Mouse (Mus musculus) adrenal gland, adult (tissue): Measurements from ENCODE around the gene Efhd1.

Experiments
- DNase-seq, 2 experiments: peaks; one replicate each; pipeline ENCODE4 v3.0.0; 2022 to 2023; ENCODE audit warnings: low spot score in 1 of 2; ENCODE audit not compliant: inconsistent age in 2 of 2

The Efhd1 gene

GRCm38 (mm10) chr1:87300360-87301286, 36.5 kb downstream of the Efhd1 start:
- DNase-seq = no peak

- DNase-seq = no peak
These were observed 37.8 kb downstream of the Efhd1 start for GRCm38 (mm10) chr1:87301971-87302370.

GRCm38 (mm10) chr1:87308952-87309351, 44.8 kb downstream of the Efhd1 start:
- no peak for DNase-seq

GRCm38 (mm10) chr1:87309621-87310020, 45.5 kb downstream of the Efhd1 start:
- no peak for DNase-seq

GRCm38 (mm10) chr1:87312681-87313080, 48.5 kb downstream of the Efhd1 start:
- no peak for DNase-seq

GRCm38 (mm10) chr1:87313116-87313515, 49.0 kb downstream of the Efhd1 start:
- no peak for DNase-seq

GRCm38 (mm10) chr1:87313843-87314570, 49.8 kb downstream of the Efhd1 start:
- no peak for DNase-seq

- no peak for DNase-seq
These were observed 51.3 kb downstream of the Efhd1 start for GRCm38 (mm10) chr1:87315431-87315830.

GRCm38 (mm10) chr1:87315894-87316293, 51.7 kb downstream of the Efhd1 start:
- DNase-seq = peak; percentile 68 to 74

- peak; percentile 77 to 92 for DNase-seq
These were observed 52.5 kb downstream of the Efhd1 start for GRCm38 (mm10) chr1:87316672-87317071.

GRCm38 (mm10) chr1:87321071-87321470, 56.9 kb downstream of the Efhd1 start:
- DNase-seq = no peak

- no peak for DNase-seq
These were observed 58.6 kb downstream of the Efhd1 start for GRCm38 (mm10) chr1:87322778-87323177.

GRCm38 (mm10) chr1:87324649-87325048, 60.5 kb downstream of the Efhd1 start:
- DNase-seq = no peak

GRCm38 (mm10) chr1:87326742-87327163, 62.6 kb downstream of the Efhd1 start, which contains the start of gene Gigyf2:
Gene Gigyf2 (plus strand): TSS chr1:87326998.
- DNase-seq = peak; percentile 99 to 100

- no peak for DNase-seq
These were observed 63.1 kb downstream of the Efhd1 start for GRCm38 (mm10) chr1:87327165-87327861.

- peak in 1 of 2 experiments; percentile 54 for DNase-seq
These were observed 67.6 kb downstream of the Efhd1 start for GRCm38 (mm10) chr1:87331774-87332173.

GRCm38 (mm10) chr1:87350576-87350975, 86.4 kb downstream of the Efhd1 start:
- peak in 1 of 2 experiments; percentile 64 for DNase-seq

GRCm38 (mm10) chr1:87360276-87360675, 96.1 kb downstream of the Efhd1 start:
- no peak for DNase-seq
